Mouse (Mus musculus): Measurements from ENCODE around the gene Gm42688. TPM values are rescaled to one million over a fixed set of nuclear protein-coding genes. Genes with fewer than 3 reads are reported as not detected.
A peak's percentile ranks its signal among the peaks of the same experiment; 100 is the strongest.

Gm42688 gene
- total and polyA plus RNA-seq, 2 experiments from 2014 or later, result 2.9 to 7.0 TPM

DNA sequence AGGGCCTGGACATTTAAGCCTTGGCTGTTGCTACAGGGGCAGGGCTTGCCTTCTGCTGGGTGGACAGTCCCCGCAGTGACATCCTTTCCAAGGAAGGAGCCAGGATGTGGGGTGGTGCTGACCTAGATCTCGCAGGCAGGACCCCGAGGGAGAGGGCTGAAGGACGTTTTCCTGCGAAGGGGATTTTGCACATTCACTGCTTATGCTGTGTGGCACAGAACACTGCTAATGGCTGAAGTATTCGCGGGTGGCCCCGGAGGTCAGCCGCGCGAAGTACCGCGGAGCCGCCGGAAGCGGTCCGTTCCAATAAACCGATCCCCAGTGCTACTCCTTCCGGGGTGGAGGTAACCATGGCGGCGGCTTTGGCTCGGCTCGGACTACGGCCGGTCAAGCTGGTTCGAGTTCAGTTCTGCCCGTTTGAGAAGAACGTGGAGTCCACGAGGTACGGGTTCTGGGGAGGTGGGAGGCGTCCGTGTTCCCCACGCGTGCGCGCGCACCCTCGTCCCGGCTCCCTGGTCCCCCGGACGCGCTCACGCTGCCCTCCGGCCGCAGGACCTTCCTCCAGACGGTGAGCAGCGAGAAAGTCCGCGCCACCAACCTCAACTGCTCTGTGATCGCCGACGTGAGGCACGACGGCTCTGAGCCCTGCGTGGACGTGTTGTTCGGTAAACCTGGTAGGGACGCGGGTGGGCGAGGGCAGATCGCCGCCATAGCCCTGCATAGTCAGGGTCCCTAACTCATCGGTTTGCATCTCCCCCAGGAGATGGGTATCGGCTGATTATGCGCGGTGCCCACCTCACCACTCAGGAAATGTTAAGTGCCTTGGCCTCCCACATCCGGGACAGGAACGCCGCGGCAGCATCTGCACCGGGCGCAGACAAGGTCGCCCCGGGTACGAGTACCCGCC lies 7.6 kb downstream of the Gm42688 start, which contains the start of gene Mrpl53:
Mrpl53 (plus strand) TSS at position 279 of the 907 bp plus-strand sequence.
- DNase-seq, result peak; percentile 83
- Histone ChIP-seq H3K4me3 (ENCODE audit: low read depth, low read length) (peak within 1 kb of the TSS; percentile 80), H3K36me3 (ENCODE audit: insufficient read depth) (no peaks in the 10 kb centered on the region; the same call in 1 of the 2 replicates), H3K4me2 (ENCODE audit: low read depth) (peak within 1 kb of the TSS; percentile 90), H3K27ac (ENCODE audit: low read depth, low read length) (peak within 1 kb of the TSS; percentile 88), H3K27me3 (ENCODE audit: insufficient read depth, low read length) (no peaks in the 10 kb centered on the region), H3K4me1 (ENCODE audit: insufficient read depth) (peaks cover 9% of the 10 kb centered on the region; the same call in 1 of the 2 replicates), H3K9ac (peak within 1 kb of the TSS; percentile 89), H3K9me3 (ENCODE audit: low read length) (no peaks in the 10 kb centered on the region)
- peak; percentile 85 for ATAC-seq
- TF ChIP-seq CTCF (IDR thresholded peaks at IDR 0.05; ENCODE audit: low read depth), result no peak
- WGBS, result under 1% methylated on average over 76 of the region's 76 CpGs

DNA sequence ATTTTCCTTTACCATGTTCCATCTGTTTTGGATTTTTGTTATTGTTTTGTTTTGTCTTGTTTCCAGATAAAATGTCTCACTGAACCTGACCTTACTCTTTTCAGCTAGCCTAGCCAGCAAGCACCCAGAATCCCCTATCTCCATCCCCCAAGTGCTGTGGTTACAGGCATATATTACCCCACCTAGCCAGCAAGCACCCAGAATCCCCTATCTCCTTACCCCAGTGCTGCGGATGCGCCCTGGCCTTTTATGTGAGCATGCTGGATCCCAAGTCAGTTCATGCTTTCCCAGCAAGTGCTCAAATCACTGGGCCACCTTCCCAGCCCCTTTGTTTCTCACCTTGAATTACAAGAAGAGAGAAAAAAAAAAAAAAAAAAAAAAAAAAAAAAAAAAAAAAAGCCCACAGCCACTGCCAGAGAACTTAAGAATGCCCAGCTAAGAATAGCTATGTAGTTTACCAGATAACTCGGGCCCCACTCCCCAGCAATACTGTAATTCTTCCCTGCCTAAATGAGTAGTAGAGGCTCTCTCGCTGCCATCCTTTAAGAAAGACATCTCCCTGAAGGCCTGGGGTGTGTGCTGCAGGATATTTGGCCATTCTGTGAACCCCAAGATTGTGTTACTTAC lies 10.2 kb downstream of the Gm42688 start:
- no peak overlapping the region for H3K27ac ChIP-seq (ENCODE audit: low read depth, low read length)
- H3K27me3 ChIP-seq (ENCODE audit: insufficient read depth, low read length), result no peaks in the 10 kb centered on the region
- H3K36me3 ChIP-seq (ENCODE audit: insufficient read depth), result no peaks in the 10 kb centered on the region; the same call in 1 of the 2 replicates
- H3K9me3 ChIP-seq (ENCODE audit: low read length), result no peaks in the 10 kb centered on the region
- no peak overlapping the region for H3K9ac ChIP-seq
- H3K4me1 ChIP-seq (ENCODE audit: insufficient read depth), result peaks cover 9% of the 10 kb centered on the region; the same call in 1 of the 2 replicates
- ATAC-seq (no peak), DNase-seq (no peak)
- no peak for TF ChIP-seq CTCF (IDR thresholded peaks at IDR 0.05; ENCODE audit: low read depth)
- WGBS, result 91% methylated on average over 4 of the region's 4 CpGs
- H3K4me3 ChIP-seq (ENCODE audit: low read depth, low read length), result no peak overlapping the region
- H3K4me2 ChIP-seq (ENCODE audit: low read depth), result no peak overlapping the region

DNA sequence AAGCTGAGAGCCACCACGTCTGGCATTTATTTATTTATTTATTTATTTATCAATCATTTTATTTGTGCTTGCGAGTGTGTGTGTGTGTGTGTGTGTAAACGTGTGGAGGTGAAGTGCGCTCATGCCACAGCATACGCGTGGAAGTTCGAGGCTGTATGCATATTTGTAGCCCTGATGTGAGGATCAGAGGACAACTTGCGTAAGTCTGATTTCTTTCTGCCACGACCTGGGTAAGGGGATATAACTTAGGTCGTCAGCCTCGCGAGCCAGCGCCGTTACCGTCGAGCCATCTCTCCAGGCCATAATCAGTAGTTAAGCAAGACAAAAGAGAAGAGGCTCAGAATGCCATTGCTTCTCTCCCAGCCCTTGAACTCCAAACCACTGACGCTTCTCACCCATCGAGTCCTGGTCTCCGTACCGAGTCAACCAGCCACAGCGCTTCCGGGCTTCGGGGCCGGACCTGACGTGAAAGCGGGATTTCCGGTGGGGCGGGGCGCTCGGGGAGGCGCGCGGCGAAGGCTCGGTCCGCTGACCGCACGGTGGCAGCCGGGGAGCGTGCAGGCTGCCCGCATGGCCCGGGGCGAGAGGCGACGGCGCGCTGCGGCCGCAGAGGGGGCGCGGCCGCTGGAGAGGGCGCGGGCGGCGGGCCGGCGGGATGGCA lies 13.7 kb downstream of the Gm42688 start, which contains the start of gene Mogs:
Mogs (plus strand) TSS at position 486 of the 661 bp plus-strand sequence.
- WGBS, result 2% methylated on average over 47 of the region's 58 CpGs
- TF ChIP-seq CTCF (IDR thresholded peaks at IDR 0.05; ENCODE audit: low read depth), result peak; percentile 53
- H3K4me1 ChIP-seq (ENCODE audit: insufficient read depth), result peaks cover 2% of the 10 kb centered on the region; the same call in 1 of the 2 replicates

GRCm38 (mm10) chr6:83115682-83116372 lies 14.4 kb downstream of the Gm42688 start:
- Histone ChIP-seq H3K4me3 (ENCODE audit: low read depth, low read length) (peak overlapping the region; percentile 68), H3K27ac (ENCODE audit: low read depth, low read length) (peak overlapping the region; percentile 74), H3K36me3 (ENCODE audit: insufficient read depth) (peaks cover 25% of the 10 kb centered on the region), H3K4me1 (ENCODE audit: insufficient read depth) (peaks cover 7% of the 10 kb centered on the region; the same call in 1 of the 2 replicates), H3K9me3 (ENCODE audit: low read length) (no peaks in the 10 kb centered on the region), H3K4me2 (ENCODE audit: low read depth) (peak overlapping the region; percentile 92), H3K27me3 (ENCODE audit: insufficient read depth, low read length) (no peaks in the 10 kb centered on the region), H3K9ac (peak overlapping the region; percentile 76)
- no peak for TF ChIP-seq CTCF (IDR thresholded peaks at IDR 0.05; ENCODE audit: low read depth)
- peak; percentile 62 for ATAC-seq
- WGBS, result under 1% methylated on average over 47 of the region's 48 CpGs
- DNase-seq, result no peak

More for the DNA sequence above, 13.7 kb downstream of the Gm42688 start, which contains the start of gene Mogs:
- DNase-seq (peak; percentile 90), ATAC-seq (peak; percentile 92)
- H3K9ac ChIP-seq, result peak within 1 kb of the TSS; percentile 76
- peaks cover 25% of the 10 kb centered on the region for H3K36me3 ChIP-seq (ENCODE audit: insufficient read depth)
- H3K9me3 ChIP-seq (ENCODE audit: low read length), result no peaks in the 10 kb centered on the region
- H3K27ac ChIP-seq (ENCODE audit: low read depth, low read length), result peak within 1 kb of the TSS; percentile 74
- H3K4me3 ChIP-seq (ENCODE audit: low read depth, low read length), result peak within 1 kb of the TSS; percentile 68
- H3K27me3 ChIP-seq (ENCODE audit: insufficient read depth, low read length), result no peaks in the 10 kb centered on the region
- peak within 1 kb of the TSS; percentile 92 for H3K4me2 ChIP-seq (ENCODE audit: low read depth)

GRCm38 (mm10) chr6:83116373-83117164 lies 15.2 kb downstream of the Gm42688 start:
- no peak for TF ChIP-seq CTCF (IDR thresholded peaks at IDR 0.05; ENCODE audit: low read depth)
- no peaks in the 10 kb centered on the region for H3K27me3 ChIP-seq (ENCODE audit: insufficient read depth, low read length)
- H3K9ac ChIP-seq, result peak overlapping the region; percentile 76
- H3K9me3 ChIP-seq (ENCODE audit: low read length), result no peaks in the 10 kb centered on the region
- DNase-seq, result no peak
- WGBS, result 76% methylated on average over 11 of the region's 11 CpGs
- no peak overlapping the region for H3K27ac ChIP-seq (ENCODE audit: low read depth, low read length)
- peak overlapping the region; percentile 68 for H3K4me3 ChIP-seq (ENCODE audit: low read depth, low read length)
- no peak for ATAC-seq
- H3K36me3 ChIP-seq (ENCODE audit: insufficient read depth), result peaks cover 25% of the 10 kb centered on the region
- H3K4me2 ChIP-seq (ENCODE audit: low read depth), result peak overlapping the region; percentile 92
- H3K4me1 ChIP-seq (ENCODE audit: insufficient read depth), result peaks cover 7% of the 10 kb centered on the region; the same call in 1 of the 2 replicates

Measured in forebrain, postnatal 0 days (tissue).